Mouse (Mus musculus): ENCODE measurements around the gene Dgkh.

- TF ChIP-seq POLR2A (IDR thresholded peaks at IDR 0.05; ENCODE audit: borderline replicate concordance, low read depth, low read length) (no peak), CTCF (IDR thresholded peaks at IDR 0.05; ENCODE audit: low read depth, low read length) (no peak)
These were observed 173.5 kb downstream of the Dgkh start for GRCm38 (mm10) chr14:78559042-78559441.
